Mouse (Mus musculus) frontal cortex, postnatal 14 days (tissue): Measurements from ENCODE around the gene Cbwd1.

Experiments
- DNase-seq, 2 experiments: peaks; one replicate each; pipeline ENCODE4 v3.0.0; 2022; ENCODE audit warnings: low spot score in 2 of 2

Cbwd1 gene

DNA sequence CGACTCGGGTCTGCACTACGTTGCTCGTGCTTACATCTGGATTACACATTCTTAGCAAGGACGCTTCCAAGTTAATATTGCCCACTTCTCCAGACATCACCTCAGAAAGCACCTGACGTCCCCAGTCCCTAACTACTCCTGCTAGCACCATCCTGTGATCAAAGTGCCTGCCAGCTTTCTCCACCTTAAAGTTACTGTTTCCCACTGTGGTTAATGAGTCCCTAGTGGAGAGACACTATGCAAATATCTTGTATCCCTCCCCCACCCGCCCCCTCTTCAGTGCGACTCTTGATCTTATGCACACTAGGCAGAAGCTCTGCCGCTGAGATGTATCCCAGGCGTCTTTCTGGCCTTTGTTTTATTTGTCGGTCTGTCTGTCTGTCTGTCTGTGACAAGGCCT, 16.6 kb upstream of the Cbwd1 start:
- DNase-seq = no peak

DNA sequence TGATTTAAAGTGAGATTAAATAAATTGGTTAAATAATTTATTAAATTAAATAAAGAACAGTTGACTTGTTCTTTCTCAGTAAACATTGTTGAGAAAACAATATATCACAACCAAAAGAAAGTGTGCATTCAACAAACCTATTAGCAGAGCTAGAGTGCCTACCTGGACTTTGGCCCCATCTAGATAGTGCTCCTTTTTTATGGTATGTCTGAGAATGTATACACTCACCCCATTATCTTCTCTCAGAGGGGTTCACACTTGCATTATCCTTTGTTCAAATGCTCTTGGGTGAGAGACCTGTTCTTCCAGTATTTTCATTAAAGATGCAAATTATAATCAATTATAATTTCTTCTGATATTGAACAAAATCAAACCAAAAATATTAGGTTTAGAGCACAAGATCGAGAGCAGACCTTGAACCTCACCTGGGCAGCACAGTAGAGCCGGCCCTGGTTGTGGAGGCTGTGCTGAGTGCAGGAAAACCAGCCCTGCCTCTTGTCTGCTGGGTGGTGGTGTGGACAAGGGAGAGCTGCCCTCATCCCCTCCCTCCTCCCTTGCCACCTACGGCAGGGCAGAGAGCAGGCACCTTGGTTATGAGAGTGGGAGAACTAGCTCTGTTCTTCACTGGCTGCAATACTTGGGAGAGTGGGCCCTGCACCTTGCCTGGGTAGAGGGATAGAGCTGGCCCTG, 11.4 kb upstream of the Cbwd1 start:
- DNase-seq = no peak

DNA sequence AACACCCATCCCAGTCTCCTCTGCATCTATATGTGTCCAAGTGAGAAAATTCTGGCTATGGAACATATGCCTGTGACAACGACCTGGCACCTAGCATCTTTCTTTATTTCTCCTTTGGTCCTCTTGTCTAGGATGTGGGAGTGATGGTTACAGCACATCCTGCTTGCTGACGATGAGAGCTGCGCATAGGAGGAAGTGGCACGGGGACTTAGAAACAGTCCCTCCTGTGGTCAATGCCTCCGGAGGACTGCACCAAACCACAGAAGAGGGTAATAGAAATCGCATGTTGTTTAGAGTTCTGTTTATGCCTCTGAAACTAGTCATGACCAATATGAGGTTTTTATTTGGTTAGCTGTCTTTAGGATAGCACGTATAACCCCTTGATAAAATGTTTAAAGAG, 9.9 kb upstream of the Cbwd1 start:
- no peak for DNase-seq

DNA sequence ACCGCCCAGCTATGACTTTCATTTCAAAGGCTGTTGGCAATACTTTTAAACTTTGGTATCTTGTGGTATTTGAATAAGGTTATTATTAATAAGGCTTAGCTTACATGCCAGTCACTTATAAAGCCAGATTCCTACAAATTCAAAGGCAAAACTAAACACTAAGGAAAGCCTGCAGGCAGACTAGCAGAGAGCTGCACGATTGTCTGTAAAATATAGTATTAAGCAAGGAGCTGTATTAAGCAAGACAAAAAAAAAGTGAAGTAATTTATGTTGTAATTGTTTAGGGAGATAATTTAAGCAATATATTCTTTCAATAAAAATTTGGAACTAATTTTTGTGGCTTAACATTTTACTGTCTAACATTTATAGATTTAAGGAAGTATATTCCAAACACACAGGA, 5.5 kb upstream of the Cbwd1 start:
- DNase-seq = no peak

DNA sequence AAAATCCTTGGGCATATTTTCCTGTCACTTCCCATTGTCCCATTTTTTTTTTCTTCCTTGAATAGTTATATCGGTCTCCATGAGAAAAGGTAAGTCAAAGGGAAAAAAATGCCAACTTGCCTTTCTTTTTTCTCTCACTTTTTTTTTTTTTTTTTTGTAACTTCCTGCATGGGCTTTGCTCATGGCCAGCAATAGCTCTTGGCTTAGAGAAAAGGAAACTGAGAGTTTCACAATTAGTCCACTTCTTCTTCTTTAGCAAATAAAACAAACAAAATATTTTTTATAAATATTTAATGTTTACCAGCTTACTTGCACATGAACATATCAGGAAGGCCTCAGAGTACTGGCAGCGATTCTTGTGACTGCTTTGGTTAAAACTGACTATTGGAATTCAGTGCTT, 4.8 kb upstream of the Cbwd1 start:
- DNase-seq = no peak

- DNase-seq = no peak
Measured at GRCm38 (mm10) chr19:24958531-24958930, 2.9 kb downstream of the Cbwd1 start.

- DNase-seq = no peak
Measured at GRCm38 (mm10) chr19:24945521-24946262, 15.7 kb downstream of the Cbwd1 start.

DNA sequence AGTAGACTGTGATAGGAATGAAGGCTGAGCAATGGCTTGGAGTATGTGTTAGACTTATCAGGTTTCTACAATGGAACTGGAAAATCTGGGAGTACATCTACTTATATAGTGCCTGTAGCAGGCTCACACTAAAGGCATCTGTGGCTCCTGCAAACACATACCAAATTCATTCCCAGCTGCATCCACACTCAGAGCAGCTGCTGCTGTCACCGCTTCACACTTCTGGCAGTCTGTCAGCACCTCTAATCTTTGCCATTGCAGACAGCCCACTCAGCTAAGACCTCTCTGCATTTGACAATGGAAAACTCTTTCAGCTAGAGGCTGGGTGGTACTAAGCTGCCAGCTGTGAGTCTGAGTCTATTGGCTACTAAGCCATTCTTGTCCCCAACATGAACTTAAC, 24.3 kb downstream of the Cbwd1 start:
- no peak for DNase-seq

- DNase-seq = no peak
Measured at GRCm38 (mm10) chr19:24929041-24929440, 32.4 kb downstream of the Cbwd1 start.

- DNase-seq = no peak
Measured at GRCm38 (mm10) chr19:24920866-24921265, 40.5 kb downstream of the Cbwd1 start.

DNA sequence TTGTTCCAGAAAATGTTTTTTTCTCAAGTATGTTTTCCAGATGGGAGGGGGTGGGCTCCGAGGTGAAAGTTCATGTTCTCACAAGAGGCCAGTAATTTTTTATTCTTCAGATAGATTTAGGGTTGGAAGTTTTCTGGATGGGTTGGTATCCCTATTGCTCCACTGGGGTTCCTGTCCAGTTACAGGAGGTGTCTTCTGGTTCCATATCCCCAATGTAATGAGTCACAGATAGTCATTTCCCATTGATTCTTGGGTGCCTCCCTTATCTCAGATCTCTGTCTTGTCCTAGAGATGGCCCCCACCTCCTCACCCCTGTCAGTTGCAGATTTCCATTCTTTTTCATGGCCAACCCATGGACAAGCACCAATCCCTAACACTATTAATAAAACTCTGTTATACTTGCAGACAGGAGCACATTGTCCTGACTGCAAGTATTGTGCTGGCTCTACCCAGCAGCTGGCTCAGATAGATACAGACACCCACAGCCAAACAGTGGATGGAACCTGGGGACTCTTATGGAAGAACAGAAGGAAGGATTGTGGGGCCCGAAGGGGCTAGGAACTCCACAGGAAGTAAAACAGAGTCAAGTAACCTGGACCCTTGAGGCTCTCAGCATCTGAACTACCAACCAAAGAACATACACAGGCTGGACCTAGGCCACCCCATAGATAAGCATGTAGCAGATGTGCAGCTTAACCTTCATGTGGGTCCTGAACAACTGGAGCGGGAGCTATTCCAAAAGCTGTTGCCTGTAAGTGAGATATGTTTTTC, 52.8 kb downstream of the Cbwd1 start:
- DNase-seq = no peak

DNA sequence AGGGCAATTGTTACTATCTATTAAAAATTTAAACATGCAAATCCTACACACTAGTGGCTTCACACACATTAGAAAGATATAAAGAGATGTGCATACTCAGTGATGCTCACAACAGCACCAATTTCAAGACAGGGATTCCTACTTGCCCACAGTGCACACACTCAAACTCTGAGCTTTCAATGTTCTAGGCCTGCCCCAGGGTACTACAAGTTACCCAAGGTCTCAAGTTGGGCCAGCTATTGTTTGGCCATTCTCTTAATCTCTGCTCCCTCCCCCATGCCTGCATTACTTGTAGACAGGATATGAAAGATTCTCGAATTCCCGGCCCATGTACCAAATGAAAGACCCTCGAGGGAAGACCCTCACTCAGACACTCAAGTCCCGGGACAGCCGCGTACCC, 53.8 kb downstream of the Cbwd1 start:
- DNase-seq = no peak

DNA sequence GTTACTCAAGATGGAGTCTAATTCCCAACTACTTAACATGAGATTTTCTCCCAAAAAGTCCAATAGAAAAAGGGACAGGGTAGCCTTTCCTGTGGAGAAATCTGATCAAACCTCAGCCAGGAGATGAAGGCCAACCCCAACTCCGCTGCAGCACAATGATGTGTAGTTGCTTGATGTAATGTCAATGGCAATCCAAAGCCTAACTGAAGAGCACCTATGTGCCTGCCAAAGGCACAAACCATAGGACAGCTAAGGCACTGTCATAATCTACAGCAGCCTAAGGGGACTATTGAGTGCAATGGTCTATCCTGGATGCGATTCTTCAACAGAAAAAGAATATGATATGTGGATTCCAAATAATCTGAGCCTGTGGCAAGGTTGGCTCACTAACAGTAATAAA, 58.6 kb downstream of the Cbwd1 start:
- DNase-seq = no peak

- no peak for DNase-seq
Measured at GRCm38 (mm10) chr19:24902256-24902655, 59.2 kb downstream of the Cbwd1 start.

DNA sequence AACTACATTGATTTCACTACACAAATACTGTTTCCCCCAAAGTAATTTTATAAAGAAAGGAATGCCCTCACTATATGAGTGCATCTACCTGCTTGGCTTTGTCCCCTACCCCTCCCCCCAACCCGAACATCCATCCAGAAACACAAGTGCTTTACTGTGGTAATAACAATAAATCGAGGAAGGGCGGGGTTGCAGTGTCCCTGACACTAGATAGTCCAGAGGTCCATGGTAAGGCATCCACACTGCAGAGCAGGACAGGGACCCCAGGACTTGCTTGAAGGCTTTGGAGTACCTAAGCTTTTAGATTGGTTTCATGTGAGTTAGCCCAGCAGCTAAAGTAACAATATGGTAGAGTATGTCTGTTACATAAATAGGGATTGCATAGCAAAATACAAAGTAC, 59.7 kb downstream of the Cbwd1 start:
- no peak for DNase-seq

GRCm38 (mm10) chr19:24900581-24901220, 60.7 kb downstream of the Cbwd1 start, which contains the start of gene Foxd4:
Foxd4 (minus strand) TSS chr19:24901197.
- DNase-seq = no peak

GRCm38 (mm10) chr19:24899578-24900544, 61.5 kb downstream of the Cbwd1 start:
- no peak for DNase-seq

GRCm38 (mm10) chr19:24898737-24899577, 62.5 kb downstream of the Cbwd1 start:
- no peak for DNase-seq

- no peak for DNase-seq
Measured at GRCm38 (mm10) chr19:24897896-24898736, 63.3 kb downstream of the Cbwd1 start.
